Mouse (Mus musculus) urinary bladder, adult 18-20 months (tissue): ENCODE results near the gene Olfr156.
"Not testable (repeated sequence)": the region's sequence is repeated elsewhere in the genome, so short reads cannot be mapped to it uniquely, and the experiment has no call there.

Experiments
- DNase-seq, 2 experiments: peaks; one replicate each; pipeline ENCODE4 v3.0.0; 2022; ENCODE audit warnings: low spot score in 2 of 2, mixed read lengths in 2 of 2

Gene Olfr156

GRCm38 (mm10) chr4:43823845-43824337, at the start of gene Olfr156:
Olfr156 (minus strand) TSS chr4:43823895.
- peak in 1 of 2 experiments; percentile 4 for DNase-seq

DNA sequence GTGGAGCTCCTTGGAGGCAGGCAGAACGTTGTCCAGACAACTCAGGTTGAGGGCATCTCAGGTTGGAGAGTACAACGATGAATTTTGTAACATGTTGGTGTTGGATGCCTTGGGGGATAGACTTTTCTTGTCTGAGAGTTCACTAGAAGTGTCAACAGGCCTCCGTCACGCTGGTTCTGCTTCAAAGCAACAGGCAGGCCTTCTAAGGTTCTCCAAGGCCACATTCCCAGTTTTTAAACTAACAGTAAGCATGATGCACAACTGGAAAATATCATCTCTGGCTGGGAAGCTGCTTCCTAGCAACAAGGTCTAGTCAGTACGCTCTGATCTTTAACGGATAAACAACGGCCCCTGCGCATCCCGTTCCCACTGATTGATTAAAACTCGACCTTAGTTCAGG, 46.1 kb upstream of the Olfr156 start:
- no peak for DNase-seq

DNA sequence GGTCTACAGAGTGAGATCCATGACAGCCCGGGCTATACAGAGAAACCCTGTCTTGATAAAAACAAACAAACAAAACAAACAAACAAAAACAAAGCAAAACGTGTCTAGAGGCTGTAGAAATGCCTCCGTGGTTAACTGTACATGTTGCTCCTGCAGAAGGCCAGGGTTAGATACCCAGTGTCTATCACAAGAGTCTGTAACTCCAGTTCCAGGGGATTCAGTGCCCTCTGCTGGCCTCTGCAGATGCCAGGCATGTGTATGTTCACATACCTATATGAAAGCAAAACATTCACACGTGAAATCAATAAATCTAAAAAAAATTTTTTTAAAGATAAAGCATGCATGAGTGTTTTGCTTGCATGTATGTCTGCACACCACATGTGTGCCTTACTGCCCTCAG, 39.6 kb upstream of the Olfr156 start:
- no peak for DNase-seq

- DNase-seq, result peak in 1 of 2 experiments; percentile 37
These were observed 37.2 kb upstream of the Olfr156 start for GRCm38 (mm10) chr4:43860744-43861519.

- DNase-seq, result peak in 1 of 2 experiments; percentile 17
These were observed 36.2 kb upstream of the Olfr156 start for GRCm38 (mm10) chr4:43859886-43860285.

- no peak for DNase-seq
These were observed 30.4 kb upstream of the Olfr156 start for GRCm38 (mm10) chr4:43854101-43854500.

- no peak for DNase-seq
These were observed 27.6 kb upstream of the Olfr156 start, which contains the start of gene Olfr155 for GRCm38 (mm10) chr4:43851265-43851664. Olfr155 (plus strand) TSS chr4:43851565.

DNA sequence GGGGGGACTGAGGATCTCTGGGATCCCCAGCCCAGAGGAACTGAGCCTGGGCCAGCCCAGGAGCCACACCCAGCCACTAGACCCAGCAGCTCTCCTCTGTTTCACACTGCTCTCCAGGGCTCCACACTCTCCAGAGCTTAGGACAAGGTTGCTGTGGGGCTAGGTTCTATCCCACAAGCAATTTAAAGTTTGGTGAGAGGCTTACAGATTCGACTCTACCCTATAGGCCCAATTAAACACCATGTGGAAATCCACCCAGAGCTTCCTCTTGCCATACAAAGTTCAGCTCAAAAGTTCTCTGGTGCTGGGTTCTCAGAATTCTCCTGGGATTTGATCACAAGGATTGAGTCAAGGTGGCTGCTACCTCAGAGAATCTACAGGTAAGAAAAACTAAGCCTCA, 16.4 kb upstream of the Olfr156 start, which contains the start of gene Olfr157:
Gene Olfr157 (minus strand): TSS at position 101 of the 400 bp plus-strand sequence.
- no peak for DNase-seq

- no peak for DNase-seq
These were observed 14.6 kb upstream of the Olfr156 start for GRCm38 (mm10) chr4:43838326-43838725.

DNA sequence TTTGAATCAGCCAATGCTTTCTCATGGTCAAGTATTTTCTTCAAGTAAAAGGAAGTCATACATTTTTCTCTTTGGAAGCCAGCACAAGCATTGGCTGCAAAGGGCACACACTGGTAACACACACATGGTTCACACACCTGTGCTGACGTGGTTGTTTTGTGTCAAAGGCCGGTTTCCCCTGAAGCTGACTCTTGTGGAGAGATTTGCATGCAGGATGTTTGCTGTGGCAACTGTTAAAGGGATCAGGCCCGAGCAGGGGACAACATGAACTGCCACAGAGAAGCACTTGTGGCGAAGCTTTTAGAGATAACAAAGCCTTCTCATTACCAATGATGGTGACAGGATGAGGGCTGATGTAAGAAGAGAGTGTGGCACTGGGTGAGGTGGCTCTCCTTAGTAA, 11.1 kb upstream of the Olfr156 start:
- no peak for DNase-seq

GRCm38 (mm10) chr4:43833752-43834151, 10.1 kb upstream of the Olfr156 start:
- no peak for DNase-seq

DNA sequence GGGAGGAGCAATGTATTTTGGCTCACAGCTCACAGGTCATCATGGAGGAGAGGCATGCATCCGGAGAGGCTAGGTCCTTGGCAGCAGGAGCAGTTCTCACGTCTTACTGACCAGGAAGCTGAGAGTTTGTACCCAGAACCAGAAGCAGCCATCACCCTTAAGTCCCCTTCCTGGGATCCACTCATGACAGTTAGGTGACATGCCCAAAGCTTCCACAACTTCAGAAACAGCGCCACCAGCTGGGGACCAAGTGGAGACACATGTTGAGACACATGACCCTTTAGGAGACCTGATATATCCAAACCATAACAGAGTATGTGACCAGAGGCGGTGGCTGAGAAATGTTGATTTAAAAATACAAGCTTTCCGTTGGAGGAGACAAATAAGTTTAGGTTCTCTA, 8.3 kb upstream of the Olfr156 start:
- DNase-seq, result no peak

DNA sequence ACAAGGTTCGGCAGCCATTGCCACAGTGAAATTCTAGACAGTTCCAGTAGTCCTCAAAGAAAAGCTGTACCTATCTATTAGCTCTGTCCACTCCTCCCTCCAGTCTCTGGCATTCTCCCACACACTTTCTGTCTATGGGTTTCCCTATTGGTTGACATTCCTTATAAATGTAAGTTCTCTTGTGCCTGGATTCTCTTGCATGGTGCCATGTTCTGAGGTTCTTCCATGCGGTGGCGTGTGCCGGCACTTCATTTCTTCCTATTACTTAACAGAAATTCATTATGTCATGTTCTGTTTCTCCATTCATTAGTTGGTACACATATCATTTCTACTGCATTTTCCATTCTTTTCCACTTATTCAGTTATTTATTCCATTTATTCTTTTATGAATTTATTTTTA, 5.1 kb upstream of the Olfr156 start:
- no peak for DNase-seq

GRCm38 (mm10) chr4:43822896-43823550, 672 bp downstream of the Olfr156 start:
- DNase-seq, result no peak

DNA sequence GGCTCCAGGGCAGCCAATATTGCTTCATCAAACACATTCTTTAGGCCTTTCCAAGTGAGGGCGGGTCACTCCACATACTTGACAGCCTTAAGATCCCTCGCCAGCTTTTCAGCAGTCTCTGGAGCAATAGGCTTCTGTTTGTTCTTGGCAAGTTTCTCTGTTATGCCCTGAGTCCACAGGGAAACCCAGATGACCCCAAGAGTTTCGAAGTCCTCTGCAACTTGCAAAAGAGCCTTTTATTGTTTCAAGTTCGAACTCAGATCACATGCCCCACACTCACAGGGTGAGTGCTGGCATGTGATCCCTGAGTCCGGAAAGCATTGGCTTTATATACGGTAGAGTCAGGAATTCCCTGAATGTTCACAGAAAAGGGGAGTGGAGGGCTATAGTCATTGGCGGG, 24.8 kb downstream of the Olfr156 start:
- no peak for DNase-seq

DNA sequence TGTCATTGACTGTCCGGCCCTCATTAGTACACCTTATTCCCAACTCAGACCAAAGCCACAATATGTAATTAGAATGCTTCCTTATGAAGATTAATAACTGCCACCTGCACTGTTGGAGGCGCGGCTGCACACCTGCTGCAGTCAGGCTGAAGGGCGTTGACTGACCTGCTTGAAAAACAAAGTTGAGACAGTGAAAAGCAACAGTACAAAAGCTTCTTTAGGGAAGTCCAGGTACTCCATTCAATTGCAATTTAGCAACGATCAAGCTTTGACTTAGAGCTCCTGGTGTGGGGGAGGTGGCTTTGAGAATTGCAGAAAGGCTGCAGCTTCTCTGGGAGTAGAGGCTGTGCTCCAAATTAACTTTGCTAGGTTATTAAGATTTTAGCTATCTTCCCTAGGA, 27.9 kb downstream of the Olfr156 start:
- not testable (repeated sequence) for DNase-seq

DNA sequence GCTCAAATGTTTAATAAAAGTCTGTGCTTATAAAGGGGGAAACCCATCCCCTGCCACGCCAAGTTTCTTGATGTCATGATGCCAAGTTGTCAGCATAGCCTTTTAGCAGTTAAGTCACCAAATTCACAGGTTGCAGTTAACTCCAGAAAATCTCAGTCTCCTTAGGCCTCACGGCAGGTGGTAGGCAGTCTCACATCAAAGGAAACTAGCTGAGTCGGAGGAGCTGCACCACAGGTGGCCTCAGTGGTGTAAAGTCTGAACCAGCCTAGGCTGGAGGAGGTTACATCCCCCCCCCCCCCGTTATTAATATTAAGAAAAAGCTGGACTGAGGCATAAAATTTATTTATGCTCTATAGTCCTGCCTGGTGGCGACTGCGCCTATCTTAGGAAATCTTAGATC, 28.4 kb downstream of the Olfr156 start:
- no peak for DNase-seq

DNA sequence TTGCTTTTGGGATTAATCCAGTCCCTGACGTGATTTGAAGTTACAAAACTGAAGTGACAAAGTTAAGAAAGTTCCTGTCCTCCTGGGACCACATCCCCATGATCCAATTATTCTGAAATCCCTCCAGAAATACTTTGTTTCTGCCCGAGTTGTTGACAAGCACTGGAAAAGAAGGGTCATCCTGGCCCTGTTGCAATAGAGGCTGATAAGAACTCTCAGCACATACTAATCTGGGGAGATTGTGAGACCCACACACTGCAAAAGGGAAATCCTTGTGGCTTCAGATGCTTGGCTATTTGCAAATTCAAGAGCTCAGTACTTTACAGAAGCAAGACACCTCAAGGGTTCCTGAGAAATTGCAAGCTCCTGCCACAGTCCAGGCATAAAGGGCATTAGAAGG, 51.4 kb downstream of the Olfr156 start:
- DNase-seq, result no peak

DNA sequence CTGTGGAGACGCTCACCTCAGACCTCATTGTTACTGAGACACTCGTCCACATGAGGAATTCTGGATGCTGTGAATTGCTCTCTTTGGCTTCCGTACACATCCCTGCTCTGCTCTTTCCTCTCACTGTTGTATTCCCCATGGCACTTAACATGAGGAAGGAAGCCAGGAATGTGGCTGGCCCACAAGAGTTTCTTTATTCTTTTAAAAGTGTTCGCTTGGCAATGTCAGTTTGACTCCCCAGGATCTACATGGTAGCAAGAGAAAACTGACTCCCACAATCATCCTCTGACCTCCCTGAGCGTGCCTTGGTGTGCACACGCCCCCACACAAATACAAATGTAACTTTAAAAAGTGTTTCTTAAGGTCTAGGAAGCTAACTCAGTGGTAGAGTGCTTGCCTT, 52.1 kb downstream of the Olfr156 start:
- DNase-seq, result no peak

DNA sequence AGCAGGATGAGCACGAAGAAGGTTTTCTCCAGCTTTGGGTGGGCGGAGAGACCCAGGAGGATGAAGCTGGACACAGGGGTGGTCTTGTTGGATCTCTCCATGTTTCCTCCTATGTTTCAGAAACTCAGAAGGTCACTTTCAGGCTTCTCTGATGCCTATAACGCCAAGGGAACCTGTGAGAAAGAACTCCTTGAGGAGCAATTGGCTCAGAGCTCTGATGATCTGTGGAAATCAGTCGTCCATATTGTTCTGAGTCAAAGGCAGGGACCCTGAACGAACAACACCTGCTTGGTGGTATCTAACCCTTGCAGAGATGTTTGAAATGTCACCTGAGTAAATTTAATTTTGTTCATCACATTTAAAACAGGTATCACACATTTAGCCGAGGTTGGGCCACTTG, 52.8 kb downstream of the Olfr156 start, which contains the start of gene Olfr159:
Gene Olfr159 (minus strand): TSS at position 101 of the 400 bp plus-strand sequence.
- DNase-seq, result no peak
